Mouse (Mus musculus) bone marrow, adult 2 months (tissue): Measurements from ENCODE around the gene Rps6ka3.

Experiments used
- CTCF ChIP-seq: fragments of 200-500 bp; IDR thresholded peaks from 2 replicates; pipeline ENCODE4 v1.5.1; 2011; ENCODE audit warnings: low read length, control low read depth; ENCODE audit not compliant: control insufficient read depth, insufficient read depth
- POLR2A ChIP-seq: fragments of 200-500 bp; IDR thresholded peaks from 2 replicates; pipeline ENCODE4 v1.6.1; 2011; ENCODE audit warnings: low read depth, mild to moderate bottlenecking, control low read depth, low read length, borderline replicate concordance; ENCODE audit not compliant: control insufficient read depth

- no peak for TF ChIP-seq CTCF
- TF ChIP-seq POLR2A: no peak
These were observed 85.8 kb downstream of the Rps6ka3 start for GRCm38 (mm10) chrX:159295879-159296278.
